Mouse (Mus musculus): ENCODE results near the gene Ccdc151. TPM values are rescaled to one million over a fixed set of nuclear protein-coding genes. Genes with fewer than 3 reads are reported as not detected.
A peak's percentile ranks its signal among the peaks of the same experiment; 100 is the strongest.

Ccdc151 gene
- 1.0 and 1.5 TPM in 2 replicates for polyA plus RNA-seq (2015; fragmentation: Nextera tagmentation; extraction: Ambion mirVana)

DNA sequence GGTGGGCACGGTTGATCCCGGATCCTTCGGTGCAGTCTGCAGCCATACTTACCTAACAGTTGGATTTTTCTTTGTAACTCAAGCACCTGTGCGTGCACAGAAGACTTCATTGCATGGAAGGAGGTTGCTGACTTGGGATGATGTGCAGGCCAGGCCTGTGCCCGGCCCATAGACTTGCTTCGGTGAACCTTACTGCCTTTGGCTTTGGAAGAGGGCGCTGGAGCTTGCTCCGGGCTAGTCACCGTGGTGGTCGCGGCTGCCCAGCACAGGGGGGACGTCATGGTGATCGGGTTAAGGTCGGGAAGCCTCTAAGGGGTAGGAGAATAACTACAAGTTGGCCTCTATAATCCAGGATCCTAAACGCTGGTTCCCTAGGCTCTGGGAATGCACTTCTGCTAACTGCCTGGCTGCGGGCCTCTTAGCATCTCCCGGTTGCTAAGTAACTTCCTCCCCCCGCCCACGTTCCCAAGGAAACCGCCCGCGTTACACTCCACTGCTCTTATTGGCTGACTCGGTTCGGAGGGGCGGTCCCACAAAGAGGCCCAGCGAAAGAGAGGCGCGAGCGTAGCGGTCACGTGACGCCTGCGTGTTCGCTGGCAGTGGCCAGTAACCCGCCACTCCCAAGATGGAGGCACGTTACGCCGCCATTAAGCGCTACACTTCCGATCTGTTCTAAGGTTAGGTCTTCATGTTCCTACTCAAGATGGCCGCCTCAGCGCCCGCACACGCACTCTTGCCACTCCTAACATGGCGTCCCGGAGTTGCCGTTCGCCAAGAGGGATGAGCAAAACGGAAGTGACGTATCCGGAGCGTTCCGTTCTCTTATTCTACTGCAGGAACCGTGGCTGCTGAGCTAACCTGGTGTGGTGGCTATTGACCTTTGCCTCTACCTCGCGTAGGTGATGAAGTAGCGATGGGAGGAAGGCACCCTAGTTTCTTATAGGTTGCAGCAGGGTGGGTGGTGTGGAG is at the start of gene Ccdc151, which contains the start of gene Prkcsh:
Ccdc151 (minus strand) TSS at position 441 of the 969 bp plus-strand sequence.
Prkcsh (plus strand) TSS at position 613 of the 969 bp plus-strand sequence.
- WGBS = 6% methylated on average over 57 of the region's 57 CpGs
- Histone ChIP-seq H3K9me3 (no peaks in the 10 kb centered on the region), H3K9ac (peak within 1 kb of the TSS; percentile 78), H3K27ac (peak within 1 kb of the TSS; percentile 28; the same call in 1 of the 2 replicates), H3K4me1 (peaks cover 23% of the 10 kb centered on the region), H3K4me3 (peak within 1 kb of the TSS; percentile 67), H3K4me2 (replicated peaks) (peak within 1 kb of the TSS; percentile 93), H3K36me3 (peaks cover 37% of the 10 kb centered on the region), H3K27me3 (0 out of 2 replicates have a peak, but pooled peaks cover 3% of the 10 kb centered on the region)
- peak; percentile 99 for ATAC-seq (ENCODE audit: low FRiP score, low read depth)

DNA sequence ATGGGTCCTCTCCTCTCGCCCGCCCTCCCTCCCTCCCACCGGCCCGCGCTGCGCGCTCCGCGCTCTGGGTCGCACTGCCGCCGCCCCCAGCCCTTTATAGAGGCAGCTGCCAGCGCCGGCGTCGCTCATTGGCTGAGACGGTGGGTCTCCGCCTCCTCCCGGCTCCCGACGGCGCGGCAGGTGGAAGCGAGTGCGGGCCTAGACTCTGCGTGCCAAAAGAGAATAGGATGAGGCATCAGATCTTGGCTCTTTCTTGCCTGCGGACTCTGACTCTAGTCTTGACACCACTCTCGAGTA is 49.5 kb upstream of the Ccdc151 start, which contains the start of gene Elavl3:
Elavl3 (minus strand) TSS at position 66 of the 297 bp plus-strand sequence.
- 2% methylated on average over 16 of the region's 28 CpGs for WGBS

DNA sequence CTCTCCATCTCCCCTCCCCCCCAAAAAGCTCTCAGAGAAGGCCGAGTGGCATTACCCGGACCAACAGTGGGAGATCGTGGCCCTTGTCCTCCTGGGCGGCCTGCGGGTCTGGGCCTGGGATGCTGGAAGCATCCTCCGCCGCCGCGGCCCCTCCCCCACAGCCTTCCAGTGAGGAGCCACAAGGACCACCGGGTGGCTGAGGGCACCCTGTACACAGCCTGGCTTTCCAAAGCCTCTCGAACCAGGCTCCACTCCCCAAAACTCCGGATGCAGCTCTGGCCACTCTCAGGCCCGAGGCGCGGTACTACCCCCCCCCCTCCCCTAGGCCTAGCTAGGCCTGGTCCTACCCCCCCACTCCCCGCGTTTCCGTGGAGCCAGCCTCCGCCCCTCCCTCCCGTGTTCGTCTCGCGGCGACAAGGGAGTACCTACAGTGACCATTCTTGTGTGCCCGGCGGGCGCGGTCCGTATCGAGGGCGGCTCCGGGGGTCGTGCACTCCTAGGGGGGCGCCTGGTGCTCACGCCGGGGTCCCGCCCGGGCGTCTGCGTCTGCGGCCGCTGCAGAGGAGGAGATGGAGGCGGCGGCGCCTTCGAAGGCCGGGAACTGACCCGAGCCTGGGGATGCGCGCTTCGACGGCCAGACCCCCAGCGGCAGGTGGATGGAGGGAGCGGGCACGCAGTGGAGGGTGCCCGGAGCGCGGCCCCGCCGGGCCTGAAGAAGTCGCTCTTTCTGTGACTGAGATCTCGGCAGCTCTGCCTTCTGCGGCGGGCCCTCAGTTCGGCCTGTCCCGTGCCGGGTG is 48.9 kb upstream of the Ccdc151 start:
- Histone ChIP-seq H3K4me1 (peaks cover 26% of the 10 kb centered on the region), H3K36me3 (no peaks in the 10 kb centered on the region), H3K27me3 (peaks cover 91% of the 10 kb centered on the region), H3K9ac (no peak overlapping the region), H3K4me3 (peak overlapping the region; percentile 39), H3K4me2 (replicated peaks) (peak overlapping the region; percentile 68), H3K27ac (no peak overlapping the region), H3K9me3 (no peaks in the 10 kb centered on the region; the same call in 1 of the 2 replicates)
- 1% methylated on average over 65 of the region's 67 CpGs for WGBS
- ATAC-seq (ENCODE audit: low FRiP score, low read depth) = no peak

More for the DNA sequence above, 49.5 kb upstream of the Ccdc151 start, which contains the start of gene Elavl3:
- Histone ChIP-seq H3K9ac (no peak within 1 kb of the TSS), H3K27ac (no peak within 1 kb of the TSS), H3K27me3 (peaks cover 95% of the 10 kb centered on the region), H3K4me1 (peaks cover 26% of the 10 kb centered on the region), H3K4me2 (replicated peaks) (peak within 1 kb of the TSS; percentile 68), H3K9me3 (no peaks in the 10 kb centered on the region; the same call in 1 of the 2 replicates), H3K36me3 (peaks cover 3% of the 10 kb centered on the region), H3K4me3 (peak within 1 kb of the TSS; percentile 39)
- no peak for ATAC-seq (ENCODE audit: low FRiP score, low read depth)

DNA sequence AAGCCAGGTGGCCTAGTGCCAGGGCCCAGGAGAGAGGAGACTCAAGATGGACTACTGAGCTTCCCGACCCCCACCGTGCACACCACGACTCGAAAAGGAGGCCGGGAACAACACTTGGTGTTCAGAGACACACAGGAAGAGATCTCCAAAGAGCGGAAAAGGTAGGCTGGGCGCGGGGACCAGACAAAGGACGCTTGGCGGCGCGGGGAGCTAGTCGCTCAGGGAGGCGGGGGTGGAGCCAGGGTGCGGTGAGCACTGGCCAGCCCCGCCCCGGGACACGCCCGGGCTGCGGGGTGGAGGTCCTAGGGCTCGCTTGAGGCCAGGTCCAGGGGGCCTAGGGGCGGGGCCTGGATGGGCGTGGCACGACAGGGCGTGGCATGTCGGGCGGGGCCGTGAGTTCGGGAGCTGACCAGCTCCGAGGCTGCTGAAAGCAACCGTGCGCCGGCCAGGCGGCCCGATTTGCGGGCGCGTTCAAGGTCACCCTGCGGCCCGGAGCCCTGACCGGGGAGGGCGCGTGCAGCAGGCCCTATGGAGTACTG is 48.0 kb upstream of the Ccdc151 start:
- peak; percentile 42; the same call in 1 of the 2 replicates for ATAC-seq (ENCODE audit: low FRiP score, low read depth)
- Histone ChIP-seq H3K27ac (no peak overlapping the region), H3K9ac (no peak overlapping the region), H3K4me1 (peaks cover 26% of the 10 kb centered on the region), H3K27me3 (peaks cover 82% of the 10 kb centered on the region), H3K36me3 (no peaks in the 10 kb centered on the region), H3K4me3 (peak overlapping the region; percentile 39), H3K9me3 (no peaks in the 10 kb centered on the region; the same call in 1 of the 2 replicates), H3K4me2 (replicated peaks) (peak overlapping the region; percentile 68)
- WGBS = under 1% methylated on average over 41 of the region's 43 CpGs

DNA sequence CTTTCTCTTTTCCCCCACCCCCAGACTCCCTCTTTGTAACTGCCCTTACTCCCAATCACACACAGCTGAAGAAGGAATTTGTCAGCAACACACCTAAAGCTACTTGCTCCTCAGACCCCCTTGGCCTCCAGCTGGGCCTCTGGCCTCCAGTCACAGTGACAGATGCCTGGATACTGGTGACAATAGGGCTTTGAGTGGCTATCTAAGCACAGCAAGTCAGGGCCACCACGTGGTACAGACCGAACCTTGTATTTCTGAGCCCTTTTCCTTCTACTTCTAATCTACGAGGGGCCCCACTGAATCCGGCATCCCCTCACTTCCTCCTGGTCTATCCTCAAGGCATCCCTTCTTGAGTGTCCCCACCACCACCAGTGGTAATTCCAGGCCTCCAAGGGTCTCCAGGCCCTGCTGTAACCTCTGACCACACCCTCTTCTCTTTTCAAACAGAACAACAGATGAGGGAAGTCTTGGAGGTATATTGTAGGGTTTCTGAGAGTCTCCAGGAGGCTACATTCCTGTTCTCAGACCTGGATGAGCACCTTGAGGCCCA is 47.4 kb upstream of the Ccdc151 start:
- H3K9ac ChIP-seq = no peak overlapping the region
- WGBS = 64% methylated on average over 4 of the region's 4 CpGs
- H3K36me3 ChIP-seq = no peaks in the 10 kb centered on the region
- ATAC-seq (ENCODE audit: low FRiP score, low read depth) = no peak
- peaks cover 25% of the 10 kb centered on the region for H3K4me1 ChIP-seq
- H3K9me3 ChIP-seq = no peaks in the 10 kb centered on the region; the same call in 1 of the 2 replicates
- peak overlapping the region; percentile 68; the same call in 1 of the 2 replicates for H3K4me2 ChIP-seq (replicated peaks)
- H3K4me3 ChIP-seq = no peak overlapping the region
- no peak overlapping the region for H3K27ac ChIP-seq
- H3K27me3 ChIP-seq = peaks cover 75% of the 10 kb centered on the region

DNA sequence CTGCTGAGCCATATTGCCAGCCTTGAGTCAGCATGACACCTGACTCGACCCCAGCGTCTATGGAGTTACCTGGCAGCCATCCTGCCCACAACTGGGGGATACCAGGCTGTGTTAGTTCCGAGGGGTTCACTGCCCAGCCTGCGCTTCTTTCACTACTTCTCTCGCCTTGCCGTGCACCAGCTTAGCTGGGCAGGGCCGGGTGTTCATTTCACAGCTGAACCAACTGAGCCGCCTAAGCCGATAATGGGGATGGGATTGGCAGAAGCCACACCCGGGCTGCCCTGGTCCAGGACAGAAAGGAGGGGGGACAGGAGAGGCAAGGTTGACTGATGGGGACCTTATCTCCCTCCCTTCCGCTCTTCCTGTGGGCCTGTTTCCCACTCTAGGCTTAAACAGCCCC is 46.9 kb upstream of the Ccdc151 start:
- no peaks in the 10 kb centered on the region; the same call in 1 of the 2 replicates for H3K9me3 ChIP-seq
- 67% methylated on average over 11 of the region's 11 CpGs for WGBS
- H3K4me3 ChIP-seq = no peak overlapping the region
- H3K4me1 ChIP-seq = peaks cover 20% of the 10 kb centered on the region
- H3K36me3 ChIP-seq = no peaks in the 10 kb centered on the region
- H3K27me3 ChIP-seq = peaks cover 70% of the 10 kb centered on the region
- ATAC-seq (ENCODE audit: low FRiP score, low read depth) = no peak
- H3K4me2 ChIP-seq (replicated peaks) = no peak overlapping the region
- no peak overlapping the region for H3K27ac ChIP-seq
- no peak overlapping the region for H3K9ac ChIP-seq

DNA sequence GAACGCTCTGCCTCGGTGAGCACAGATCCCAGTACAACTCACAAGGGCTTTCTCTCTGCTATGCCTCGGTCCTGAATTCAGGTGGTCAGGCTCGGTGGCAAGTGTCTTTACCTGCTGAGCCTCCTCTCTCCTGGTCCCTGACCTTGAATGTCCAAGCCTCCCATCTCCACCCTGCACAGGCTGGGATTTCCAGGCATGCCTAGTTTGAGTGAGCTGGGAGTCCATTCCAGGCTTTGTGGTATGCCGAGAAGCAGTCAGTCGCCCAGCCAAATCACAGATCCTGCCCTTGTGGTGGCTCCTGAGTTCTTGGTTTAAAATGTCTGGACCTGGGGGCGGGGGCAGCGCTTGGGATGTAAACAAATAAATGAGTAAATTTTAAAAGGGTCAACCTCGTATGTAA is 44.9 kb upstream of the Ccdc151 start:
- no peak overlapping the region for H3K9ac ChIP-seq
- peaks cover 19% of the 10 kb centered on the region for H3K4me1 ChIP-seq
- ATAC-seq (ENCODE audit: low FRiP score, low read depth) = no peak
- H3K27me3 ChIP-seq = peaks cover 51% of the 10 kb centered on the region
- H3K4me2 ChIP-seq (replicated peaks) = no peak overlapping the region
- no peak overlapping the region for H3K4me3 ChIP-seq
- H3K9me3 ChIP-seq = no peaks in the 10 kb centered on the region
- H3K36me3 ChIP-seq = no peaks in the 10 kb centered on the region
- no peak overlapping the region for H3K27ac ChIP-seq
- 56% methylated on average over 9 of the region's 9 CpGs for WGBS

DNA sequence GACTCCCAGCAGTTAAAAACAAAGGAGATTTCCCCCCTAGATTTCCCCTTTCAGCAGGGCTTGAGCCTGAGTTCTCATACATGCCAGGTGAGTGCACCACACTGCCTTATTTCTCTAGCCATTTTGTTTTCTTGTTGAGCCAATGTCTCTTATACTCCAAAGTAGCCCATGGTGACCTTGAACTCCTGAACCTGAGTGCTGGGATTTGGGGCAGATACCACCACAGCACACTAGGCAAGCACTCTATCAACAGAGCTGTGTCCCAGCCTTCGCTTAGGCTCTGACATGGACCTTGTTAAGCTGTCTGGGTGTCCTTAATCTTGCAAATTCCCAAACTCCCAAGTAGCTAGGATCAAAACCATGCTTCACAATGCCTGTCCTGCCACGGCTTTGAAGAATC is 39.4 kb upstream of the Ccdc151 start:
- Histone ChIP-seq H3K36me3 (no peaks in the 10 kb centered on the region), H3K4me2 (replicated peaks) (no peak overlapping the region), H3K9ac (no peak overlapping the region), H3K4me1 (no peaks in the 10 kb centered on the region), H3K4me3 (no peak overlapping the region), H3K9me3 (no peaks in the 10 kb centered on the region), H3K27ac (no peak overlapping the region), H3K27me3 (no peaks in the 10 kb centered on the region)
- ATAC-seq (ENCODE audit: low FRiP score, low read depth) = no peak
- WGBS = 59% methylated on average over 2 of the region's 2 CpGs

DNA sequence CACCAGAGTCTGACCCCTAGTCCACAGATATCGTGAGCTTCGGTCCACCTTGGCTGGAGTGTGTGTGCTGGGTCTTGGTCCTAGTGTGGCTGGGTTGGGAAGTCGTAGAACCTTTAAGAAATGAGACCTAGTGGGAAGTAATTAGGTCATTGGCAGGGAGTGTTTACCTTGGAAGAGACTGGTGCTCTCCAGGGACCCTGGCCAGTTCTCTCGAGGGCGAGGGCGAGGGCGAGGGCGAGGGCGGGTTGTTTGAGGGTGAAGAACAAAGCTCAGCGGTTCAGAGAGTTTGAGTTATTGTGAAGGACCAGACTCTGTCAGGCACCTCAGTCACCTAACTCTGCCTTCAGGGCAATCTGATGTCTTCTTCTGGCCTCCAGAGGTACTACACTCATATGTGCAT is 35.4 kb upstream of the Ccdc151 start:
- H3K36me3 ChIP-seq = no peaks in the 10 kb centered on the region
- no peaks in the 10 kb centered on the region; the same call in 1 of the 2 replicates for H3K27me3 ChIP-seq
- H3K4me1 ChIP-seq = peaks cover 5% of the 10 kb centered on the region; the same call in 1 of the 2 replicates
- H3K4me2 ChIP-seq (replicated peaks) = no peak overlapping the region
- H3K9ac ChIP-seq = no peak overlapping the region
- ATAC-seq (ENCODE audit: low FRiP score, low read depth) = no peak
- 79% methylated on average over 10 of the region's 10 CpGs for WGBS
- H3K27ac ChIP-seq = no peak overlapping the region
- H3K4me3 ChIP-seq = no peak overlapping the region
- 0 out of 2 replicates have a peak, but pooled peaks cover 5% of the 10 kb centered on the region for H3K9me3 ChIP-seq

DNA sequence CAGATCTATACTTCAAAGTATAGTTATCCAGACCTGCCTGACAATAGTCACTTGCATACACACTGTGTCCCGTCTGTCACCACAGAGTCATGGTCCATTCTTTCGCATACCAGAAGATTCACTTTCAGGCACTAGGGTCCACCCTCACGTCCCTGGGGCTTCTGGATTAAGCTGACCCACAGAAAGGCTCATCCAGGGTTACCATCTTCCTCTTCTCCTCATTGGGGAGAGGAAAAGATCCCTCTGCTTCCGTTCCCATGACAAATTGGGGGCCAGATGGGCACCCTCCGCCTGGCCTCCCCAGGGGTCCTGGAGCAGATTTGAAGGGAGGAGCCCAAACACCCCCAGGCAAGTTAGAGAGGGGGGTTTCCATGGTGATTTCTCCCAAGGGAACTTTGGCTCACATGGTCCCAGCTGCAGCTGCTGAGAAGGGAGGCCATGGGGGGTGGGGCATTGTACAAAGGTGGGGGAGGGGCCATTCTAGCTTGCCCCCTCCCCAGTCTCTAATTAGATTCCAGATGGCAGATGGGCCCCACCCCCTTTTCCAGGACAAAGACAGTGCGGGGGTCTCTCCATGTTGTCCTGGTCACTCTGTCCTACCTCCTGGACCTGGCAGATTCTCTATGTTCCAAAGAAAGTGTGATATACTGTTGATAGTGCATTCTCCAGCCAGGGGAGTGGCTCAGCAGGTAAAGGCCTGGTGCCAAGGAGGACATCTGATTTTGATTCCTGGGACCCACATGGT is 33.0 kb upstream of the Ccdc151 start:
- H3K9me3 ChIP-seq = 0 out of 2 replicates have a peak, but pooled peaks cover 5% of the 10 kb centered on the region
- H3K27me3 ChIP-seq = no peaks in the 10 kb centered on the region; the same call in 1 of the 2 replicates
- H3K4me2 ChIP-seq (replicated peaks) = no peak overlapping the region
- H3K4me1 ChIP-seq = peaks cover 5% of the 10 kb centered on the region; the same call in 1 of the 2 replicates
- H3K27ac ChIP-seq = no peak overlapping the region
- ATAC-seq (ENCODE audit: low FRiP score, low read depth) = no peak; the same call in 1 of the 2 replicates
- 59% methylated on average over 6 of the region's 6 CpGs for WGBS
- no peaks in the 10 kb centered on the region for H3K36me3 ChIP-seq
- no peak overlapping the region for H3K9ac ChIP-seq
- H3K4me3 ChIP-seq = no peak overlapping the region
